Mouse (Mus musculus) megakaryocyte-erythroid progenitor cell, adult 5-6 weeks (primary cell): ENCODE data around the gene Nr1i3. TPM values are rescaled to one million over a fixed set of nuclear protein-coding genes. Genes with fewer than 3 reads are reported as not detected.
A peak's percentile ranks its signal among the peaks of the same experiment; 100 is the strongest.

Experiments
- ATAC-seq: replicated peaks from 2 replicates; pipeline ENCODE4 v1.8.0; 2016; ENCODE audit warnings: mild to moderate bottlenecking, inconsistent platforms; ENCODE audit not compliant: severe bottlenecking, poor library complexity, low FRiP score, low TSS enrichment
- total RNA-seq, 2 experiments: library from RNA; stranded (forward) in 1 of 2; stranded (reverse) in 1 of 2; fragments of 200-1000, 215-1000 nt in 1 of 2; fragments of >200 nt in 1 of 2; fragmentation: Nextera tagmentation in 1 of 2; gene quantifications; 2 replicates each; pipeline ENCODE4 v1.2.3; 2014 to 2017

Nr1i3 gene
- total RNA-seq, 2 experiments from 2014 or later = 0.07 to 0.38 TPM

- no peak for ATAC-seq
These were observed 19.6 kb upstream of the Nr1i3 start for GRCm38 (mm10) chr1:171193911-171194830.

- peak; percentile 39; the same call in 1 of the 2 replicates for ATAC-seq
These were observed 18.5 kb upstream of the Nr1i3 start for GRCm38 (mm10) chr1:171195046-171195822.

DNA sequence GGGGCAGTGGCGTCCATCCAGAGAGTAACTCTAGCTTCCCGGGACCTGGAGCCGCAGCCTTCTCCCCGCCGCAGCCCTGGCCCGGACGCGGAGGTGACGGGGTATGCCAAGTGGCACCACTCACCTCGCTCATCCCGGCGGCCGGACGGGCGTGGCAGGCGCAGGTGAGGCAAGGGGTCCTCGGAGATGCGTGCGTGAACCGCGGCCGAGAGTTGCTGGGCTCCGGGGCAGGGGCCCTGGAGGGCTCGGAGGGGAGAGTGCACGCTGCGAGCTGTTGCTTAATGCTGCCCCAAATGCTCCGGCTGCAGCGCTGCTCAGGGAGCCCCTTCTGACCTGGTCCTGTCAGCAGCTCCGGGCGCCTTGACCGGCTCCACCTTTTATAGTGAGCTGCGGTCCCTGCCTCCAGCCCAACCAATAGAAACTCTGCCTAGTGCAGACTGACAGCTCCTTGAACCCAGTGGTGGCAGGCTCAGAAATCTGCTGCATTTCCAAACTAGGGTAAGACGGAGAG lies 17.8 kb upstream of the Nr1i3 start, which contains the start of gene Pcp4l1:
Pcp4l1 (minus strand) TSS at position 382 of the 511 bp plus-strand sequence.
- ATAC-seq = peak; percentile 85

DNA sequence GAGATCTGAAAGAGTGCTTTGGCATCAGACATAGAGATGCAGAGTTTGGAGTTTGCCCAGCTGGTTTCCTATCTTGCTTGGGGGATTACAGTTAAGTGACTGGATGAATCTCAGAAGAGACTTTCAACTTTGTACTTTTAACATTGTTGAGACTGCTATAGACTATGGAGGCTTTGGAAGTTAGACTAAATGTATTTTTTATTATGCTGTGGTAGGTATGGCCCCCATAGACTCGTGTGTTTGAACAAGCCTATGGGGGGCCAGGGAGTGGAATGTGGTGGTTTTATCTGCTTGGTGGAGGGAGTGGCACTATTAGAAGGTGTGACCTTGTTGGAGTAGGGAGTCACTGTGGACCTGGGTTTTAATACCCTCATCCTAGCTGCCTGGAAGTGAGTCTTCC lies 14.2 kb upstream of the Nr1i3 start:
- ATAC-seq = no peak

GRCm38 (mm10) chr1:171200769-171201168 lies 13.0 kb upstream of the Nr1i3 start:
- ATAC-seq = no peak

DNA sequence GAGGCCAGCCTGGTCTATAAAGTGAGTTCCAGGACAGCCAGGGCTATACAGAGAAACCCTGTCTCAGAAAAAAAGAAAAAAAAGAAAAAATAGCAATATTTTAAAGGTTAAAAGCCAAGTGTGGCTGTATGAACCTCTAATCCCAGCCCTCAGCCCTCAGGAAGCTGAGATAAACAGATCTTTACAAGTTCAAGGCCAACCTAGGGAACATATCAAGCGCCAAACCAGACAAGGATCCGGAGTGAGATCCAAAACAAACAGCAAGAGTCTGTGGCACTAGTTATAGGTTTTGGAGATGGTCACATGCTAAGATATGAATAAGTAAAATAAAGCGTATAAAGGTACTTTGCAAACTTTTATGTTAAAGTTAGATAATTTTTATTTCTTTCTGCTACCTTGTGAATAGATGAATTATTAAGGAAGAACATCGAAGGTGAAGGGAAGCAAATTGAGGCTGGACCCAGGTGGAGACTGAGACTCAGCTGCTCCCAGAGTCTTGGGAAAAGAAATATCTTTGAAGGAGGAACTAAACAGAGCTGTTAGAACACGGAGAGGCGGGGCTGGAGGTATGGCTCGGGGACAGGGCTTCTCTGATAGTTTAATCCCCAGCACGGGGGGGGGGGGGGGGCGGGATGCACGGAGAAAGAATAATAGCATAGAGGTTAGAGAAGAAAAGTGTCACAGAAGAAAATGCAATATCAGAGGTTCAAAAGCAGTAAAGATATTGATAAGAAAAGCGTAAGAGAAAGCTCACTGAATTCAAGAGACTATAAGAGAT lies 10.1 kb upstream of the Nr1i3 start:
- no peak for ATAC-seq

DNA sequence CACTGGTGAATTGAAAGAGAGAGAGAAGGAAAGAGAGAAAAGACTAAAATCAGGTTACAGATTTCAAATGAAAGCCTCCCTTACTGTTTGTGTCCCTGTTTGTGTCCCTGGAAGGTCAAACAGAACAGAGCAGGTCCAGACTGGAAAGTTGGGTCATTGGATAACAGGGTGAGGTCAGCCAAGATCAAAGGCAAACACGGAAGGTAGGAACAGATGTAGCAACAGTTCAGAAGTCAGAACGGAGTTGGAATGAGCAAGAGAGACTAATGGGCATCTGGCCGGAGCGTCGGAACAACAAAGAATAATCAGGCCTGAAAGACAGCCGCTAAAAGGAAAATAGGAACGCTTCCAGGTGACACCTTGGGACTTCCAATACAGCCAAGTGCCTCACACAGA lies 9.5 kb upstream of the Nr1i3 start:
- no peak for ATAC-seq

GRCm38 (mm10) chr1:171205704-171206493 lies 7.9 kb upstream of the Nr1i3 start:
- ATAC-seq = no peak

DNA sequence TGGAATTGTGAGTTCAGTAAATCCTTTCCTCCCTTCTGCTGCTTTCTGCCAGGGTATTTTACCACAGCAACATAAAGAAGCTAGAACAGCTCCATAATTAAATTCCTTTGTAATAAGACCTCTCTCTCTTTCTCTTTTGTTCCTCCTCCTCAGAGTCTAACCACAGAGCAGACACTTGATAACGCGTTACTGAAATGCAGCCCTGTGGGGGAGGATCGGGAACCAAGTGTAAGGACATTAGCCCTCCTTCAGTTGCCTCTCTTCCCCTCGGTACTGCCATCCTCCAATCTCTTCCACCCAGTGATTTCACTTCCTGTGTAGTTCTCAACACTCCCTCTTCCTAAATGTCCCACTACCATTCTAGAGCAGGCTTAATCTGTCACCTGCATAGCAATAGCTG lies 4.4 kb upstream of the Nr1i3 start:
- peak; percentile 56; the same call in 1 of the 2 replicates for ATAC-seq

GRCm38 (mm10) chr1:171212854-171213253 lies 916 bp upstream of the Nr1i3 start:
- no peak for ATAC-seq

DNA sequence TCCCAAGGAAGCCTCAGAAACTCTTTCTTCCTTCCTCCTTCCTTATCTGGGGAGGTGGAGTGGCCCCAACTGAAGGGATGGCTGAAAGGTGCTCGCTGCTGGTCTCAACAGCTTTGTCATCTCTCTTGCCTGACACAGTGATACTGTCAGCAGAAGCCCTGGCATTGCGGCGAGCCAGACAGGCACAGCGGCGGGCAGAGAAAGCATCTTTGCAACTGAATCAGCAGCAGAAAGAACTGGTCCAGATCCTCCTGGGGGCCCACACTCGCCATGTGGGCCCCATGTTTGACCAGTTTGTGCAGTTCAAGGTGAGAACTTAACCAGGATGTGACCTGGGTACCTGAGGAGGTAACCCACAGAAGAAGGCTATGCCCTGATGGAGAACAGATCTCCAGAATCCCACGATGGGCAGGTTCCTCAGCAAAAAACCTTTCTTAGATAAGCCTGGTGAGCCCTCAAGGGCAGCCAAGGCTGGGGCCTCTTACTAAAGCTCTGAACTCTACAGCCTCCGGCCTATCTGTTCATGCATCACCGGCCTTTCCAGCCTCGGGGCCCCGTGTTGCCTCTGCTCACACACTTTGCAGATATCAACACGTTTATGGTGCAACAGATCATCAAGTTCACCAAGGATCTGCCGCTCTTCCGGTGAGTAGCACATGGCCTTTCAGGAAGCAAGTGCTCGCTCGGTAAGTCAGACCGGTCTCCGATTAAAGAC lies 2.6 kb downstream of the Nr1i3 start:
- ATAC-seq = no peak

GRCm38 (mm10) chr1:171220871-171221270 lies 7.1 kb downstream of the Nr1i3 start:
- ATAC-seq = peak; percentile 56

GRCm38 (mm10) chr1:171221281-171222193 lies 7.8 kb downstream of the Nr1i3 start:
- ATAC-seq = no peak

GRCm38 (mm10) chr1:171222238-171223155 lies 8.7 kb downstream of the Nr1i3 start, which contains the start of gene Tomm40l:
Gene Tomm40l, minus strand, starts transcription at chr1:171222514.
- ATAC-seq = peak; percentile 95

DNA sequence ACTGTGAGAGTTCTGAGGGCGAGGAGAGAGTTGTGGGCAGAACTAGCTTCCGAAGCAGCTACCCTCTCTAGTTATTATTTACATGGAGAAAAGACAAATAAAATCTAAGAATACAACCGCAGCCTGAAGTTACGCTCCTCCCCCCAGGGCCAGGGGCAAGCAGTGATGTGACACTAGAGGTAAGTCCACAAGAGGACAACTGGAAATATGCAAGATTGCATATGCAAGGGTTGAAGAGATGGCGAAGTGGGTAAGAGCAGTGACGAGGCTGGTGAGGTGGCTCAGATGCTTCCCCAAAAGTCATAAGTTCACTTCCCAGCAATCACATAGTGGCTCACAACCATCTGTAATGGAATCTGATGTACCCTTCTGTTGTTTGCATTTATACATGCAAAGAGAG lies 9.4 kb downstream of the Nr1i3 start:
- no peak for ATAC-seq

GRCm38 (mm10) chr1:171223796-171224195 lies 10.0 kb downstream of the Nr1i3 start:
- ATAC-seq = no peak
